Mouse (Mus musculus) CH12.LX (cell line): ENCODE results near the gene Hspb9. TPM values are rescaled to one million over a fixed set of nuclear protein-coding genes. Genes with fewer than 3 reads are reported as not detected.

Experiments used
- DNase-seq: peaks from one replicate; pipeline ENCODE4 v3.0.0-alpha.2; 2013; ENCODE audit errors: extremely low read depth
- H3K27ac ChIP-seq: 2 replicates; pipeline ENCODE4 v1.5.1; 2012; ENCODE audit warnings: low read depth, mild to moderate bottlenecking, control low read depth, moderate library complexity; ENCODE audit not compliant: insufficient read depth
- H3K27me3 ChIP-seq: replicated peaks from 2 replicates; pipeline ENCODE3; 2012; ENCODE audit warnings: inconsistent platforms
- H3K36me3 ChIP-seq, 2 experiments: replicated peaks in 1 of 2; 2 replicates each; pipeline versions ENCODE3 to v1.6.1; 2012; ENCODE audit warnings: inconsistent platforms in 1 of 2, low read length in 1 of 2, mild to moderate bottlenecking in 1 of 2, mixed read lengths in 1 of 2, moderate library complexity in 1 of 2; ENCODE audit not compliant: control insufficient read depth in 1 of 2, insufficient read depth in 1 of 2
- H3K4me1 ChIP-seq, 2 experiments: 2 replicates each; pipeline ENCODE4 v1.6.1; 2012; ENCODE audit warnings: inconsistent platforms in 1 of 2, moderate library complexity in 1 of 2; ENCODE audit not compliant: insufficient read depth in 2 of 2, control insufficient read depth in 1 of 2
- H3K4me2 ChIP-seq: 2 replicates; pipeline ENCODE4 v1.6.1; 2012; ENCODE audit warnings: low read depth, mild to moderate bottlenecking, control low read depth; ENCODE audit not compliant: poor library complexity, insufficient read depth, severe bottlenecking
- H3K4me3 ChIP-seq, 3 experiments: fragments of 150-350 bp in 1 of 3; sonication (generic) in 1 of 3; replicated peaks in 1 of 3; 2 replicates each; pipeline versions ENCODE3 to v1.5.1; 2011 to 2012; ENCODE audit warnings: low read depth in 2 of 3, low read length in 2 of 3, mild to moderate bottlenecking in 2 of 3, moderate library complexity in 2 of 3, control low read depth in 1 of 3, improper control_type of control experiment in 1 of 3, inconsistent platforms in 1 of 3, mixed read lengths in 1 of 3; ENCODE audit not compliant: poor library complexity in 1 of 3
- H3K79me2 ChIP-seq: replicated peaks from 2 replicates; pipeline ENCODE4 v1.6.1; 2012; ENCODE audit warnings: mild to moderate bottlenecking, moderate library complexity; ENCODE audit not compliant: control insufficient read depth, poor library complexity, insufficient read depth, severe bottlenecking; ENCODE audit errors: extremely low read depth
- H3K9ac ChIP-seq: 2 replicates; pipeline ENCODE4 v1.6.1; 2012; ENCODE audit warnings: low read depth, mild to moderate bottlenecking, control low read depth, moderate library complexity; ENCODE audit not compliant: insufficient read depth
- H3K9me3 ChIP-seq: replicated peaks from 2 replicates; pipeline ENCODE3; 2012; ENCODE audit warnings: low read length, inconsistent platforms, mixed read lengths
- BHLHE40 ChIP-seq: IDR thresholded peaks from 2 replicates; pipeline ENCODE4 v1.6.1; 2011; ENCODE audit warnings: mild to moderate bottlenecking, low read depth, low read length, improper control_type of control experiment
- CTCF ChIP-seq, 2 experiments: IDR thresholded peaks in 1 of 2; conservative IDR thresholded peaks in 1 of 2; 2 replicates each; pipeline ENCODE4 v1.5.1; 2011 to 2012; ENCODE audit warnings: low read depth in 2 of 2, low read length in 2 of 2, improper control_type of control experiment in 1 of 2, inconsistent platforms in 1 of 2, mild to moderate bottlenecking in 1 of 2, moderate library complexity in 1 of 2
- E2F4 ChIP-seq: IDR thresholded peaks from 2 replicates; pipeline ENCODE4 v1.6.1; 2011; ENCODE audit warnings: low read depth, low read length, improper control_type of control experiment; ENCODE audit not compliant: insufficient replicate concordance
- ELF1 ChIP-seq: IDR thresholded peaks from 2 replicates; pipeline ENCODE4 v1.6.1; 2014; ENCODE audit warnings: low read depth, mild to moderate bottlenecking, inconsistent platforms, low read length, improper control_type of control experiment
- ETS1 ChIP-seq: conservative IDR thresholded peaks from 2 replicates; pipeline ENCODE4 v1.6.1; 2012; ENCODE audit warnings: low read depth, mild to moderate bottlenecking, inconsistent platforms, low read length, improper control_type of control experiment, moderate library complexity
- JUN ChIP-seq: IDR thresholded peaks from 2 replicates; pipeline ENCODE4 v1.6.1; 2011; ENCODE audit warnings: low read depth, mild to moderate bottlenecking, low read length, improper control_type of control experiment, moderate library complexity; ENCODE audit not compliant: insufficient read depth
- JUND ChIP-seq: conservative IDR thresholded peaks from 2 replicates; pipeline ENCODE4 v1.6.1; 2011; ENCODE audit warnings: low read depth, low read length, improper control_type of control experiment
- KAT2A ChIP-seq: IDR thresholded peaks from 2 replicates; pipeline ENCODE4 v1.6.1; 2012; ENCODE audit warnings: low read length, improper control_type of control experiment, inconsistent platforms; ENCODE audit not compliant: insufficient replicate concordance
- MEF2A ChIP-seq: IDR thresholded peaks from 2 replicates; pipeline ENCODE4 v1.6.1; 2014; ENCODE audit warnings: low read depth, mild to moderate bottlenecking, inconsistent platforms, low read length, improper control_type of control experiment, borderline replicate concordance
- MXI1 ChIP-seq: IDR thresholded peaks from 2 replicates; pipeline ENCODE4 v1.6.1; 2011; ENCODE audit warnings: mild to moderate bottlenecking, low read depth, low read length, improper control_type of control experiment
- NELFE ChIP-seq: IDR thresholded peaks from 2 replicates; pipeline ENCODE4 v1.6.1; 2011; ENCODE audit warnings: low read depth, low read length, improper control_type of control experiment
- NRF1 ChIP-seq: IDR thresholded peaks from 2 replicates; pipeline ENCODE4 v1.6.1; 2014; ENCODE audit warnings: low read depth, mild to moderate bottlenecking, inconsistent platforms, low read length, improper control_type of control experiment, moderate library complexity
- PAX5 ChIP-seq: IDR thresholded peaks from 2 replicates; pipeline ENCODE4 v1.6.1; 2012; ENCODE audit warnings: low read length, inconsistent platforms, mixed read lengths
- POLR2A ChIP-seq: IDR thresholded peaks from 2 replicates; pipeline ENCODE4 v1.6.1; 2011; ENCODE audit warnings: low read depth, mild to moderate bottlenecking, improper control_type of control experiment, low read length
- POLR2AphosphoS2 ChIP-seq: IDR thresholded peaks from 2 replicates; pipeline ENCODE4 v1.6.1; 2011; ENCODE audit warnings: low read depth, low read length, improper control_type of control experiment
- TCF12 ChIP-seq: IDR thresholded peaks from 2 replicates; pipeline ENCODE4 v1.6.1; 2014; ENCODE audit warnings: low read depth, mild to moderate bottlenecking, inconsistent platforms, low read length, improper control_type of control experiment
- UBTF ChIP-seq: IDR thresholded peaks from 2 replicates; pipeline ENCODE4 v1.6.1; 2012; ENCODE audit warnings: low read depth, mild to moderate bottlenecking, inconsistent platforms, low read length, improper control_type of control experiment, moderate library complexity
- USF1 ChIP-seq: IDR thresholded peaks from 2 replicates; pipeline ENCODE4 v1.6.1; 2014; ENCODE audit warnings: low read depth, mild to moderate bottlenecking, inconsistent platforms, low read length, improper control_type of control experiment
- ZKSCAN1 ChIP-seq: IDR thresholded peaks from 2 replicates; pipeline ENCODE4 v1.6.1; 2012; ENCODE audit warnings: low read depth, inconsistent platforms, low read length, improper control_type of control experiment, borderline replicate concordance
- dilution Hi-C: fragments of 300-500 bp; cut with MboI; formaldehyde crosslinking; loops from 2 replicates; pipeline ENCODE4 v1.14.3; 2020; ENCODE audit warnings: low sequenced_read_pairs; ENCODE audit not compliant: extremely low pct_unique_long_range_greater_than_20kb, extremely low pct_ligation_motif_present
- in situ Hi-C: fragments of 300-500 bp; cut with MboI; formaldehyde crosslinking; loops from 3 replicates; pipeline ENCODE4 v1.14.3; 2019; ENCODE audit warnings: low sequenced_read_pairs, low pct_ligation_motif_present, low pct_unique_long_range_greater_than_20kb, mixed read lengths
- polyA plus RNA-seq: library from polyadenylated mRNA; unstranded; fragments of >175 nt; gene quantifications from 2 replicates; pipeline ENCODE4 v1.2.1, GENCODE M21; 2012; ENCODE audit warnings: low read depth; ENCODE audit not compliant: insufficient read length
- total RNA-seq, 2 experiments: library from RNA; depleted of rRNA; stranded (reverse); fragments of 300-350 nt in 1 of 2; fragments of >200 nt in 1 of 2; gene quantifications; 2 replicates each; pipeline ENCODE4 v1.2.3; 2012 to 2014

Gene Hspb9
- total and polyA plus RNA-seq, 3 experiments: 0.54 TPM; not detected in 2

DNA sequence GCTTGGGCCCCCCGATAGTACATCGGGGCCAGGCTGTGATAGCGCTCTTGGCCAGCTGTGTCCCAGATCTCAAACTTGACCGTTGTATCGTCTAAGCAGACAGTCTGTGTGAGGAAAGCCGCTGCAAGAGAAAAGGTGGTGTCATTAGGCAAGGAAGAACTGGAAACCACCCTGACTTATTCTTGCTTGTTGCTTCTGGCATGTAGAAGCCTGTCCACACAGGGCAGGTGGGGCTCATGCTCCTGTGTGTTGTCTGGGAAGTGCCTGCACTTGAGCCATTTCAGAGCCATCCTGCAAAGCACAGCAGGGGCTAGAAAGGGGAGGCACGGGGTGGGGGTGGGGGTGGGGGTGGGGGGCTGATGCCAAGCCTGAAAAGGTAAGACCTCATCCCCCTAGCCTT, 4.8 kb downstream of the Hspb9 start:
- dilution Hi-C loops (no loop called here), in situ Hi-C loops (no loop called here)
- Histone ChIP-seq H3K4me1 (peaks cover 8 to 36% of the 10 kb centered on the region in 2 experiments), H3K9ac (no peak overlapping the region), H3K4me3 (no peak overlapping the region), H3K36me3 (peaks cover 56 to 97% of the 10 kb centered on the region in 2 experiments), H3K4me2 (no peak overlapping the region), H3K9me3 (no peaks in the 10 kb centered on the region), H3K79me2 (peaks cover 27% of the 10 kb centered on the region), H3K27ac (no peak overlapping the region), H3K27me3 (no peaks in the 10 kb centered on the region)
- no peak for DNase-seq
- TF ChIP-seq KAT2A (no peak), POLR2A (no peak)

DNA sequence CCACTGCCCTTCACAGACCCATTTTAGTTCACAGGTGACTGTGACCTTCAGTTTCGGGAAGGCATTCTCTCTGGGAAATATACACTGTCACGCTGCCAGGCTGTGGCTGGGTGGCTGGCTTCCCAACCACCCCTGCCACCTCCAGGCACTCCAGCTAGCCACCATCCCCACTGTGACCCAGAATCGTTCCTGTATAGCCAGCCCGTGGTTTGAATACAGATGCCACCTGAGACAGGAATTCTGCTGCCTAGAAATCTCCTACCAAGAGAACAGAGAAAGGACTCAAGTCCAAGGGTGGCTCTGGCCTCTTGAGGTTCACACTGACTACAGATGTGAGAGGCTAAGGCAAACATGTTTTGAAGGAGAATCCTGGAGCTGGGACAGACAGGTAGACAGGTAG, 5.2 kb downstream of the Hspb9 start:
- no peak for DNase-seq
- in situ Hi-C loops (no loop called here), dilution Hi-C loops (no loop called here)
- H3K4me1 ChIP-seq: peaks cover 8 to 38% of the 10 kb centered on the region in 2 experiments
- no peaks in the 10 kb centered on the region for H3K9me3 ChIP-seq
- H3K4me3 ChIP-seq: no peak overlapping the region
- H3K79me2 ChIP-seq: peaks cover 29% of the 10 kb centered on the region
- no peak overlapping the region for H3K27ac ChIP-seq
- H3K36me3 ChIP-seq: peaks cover 54 to 93% of the 10 kb centered on the region in 2 experiments
- H3K9ac ChIP-seq: no peak overlapping the region
- no peak overlapping the region for H3K4me2 ChIP-seq
- TF ChIP-seq E2F4 (no peak), JUND (no peak), NELFE (no peak), CTCF (conservative IDR thresholded peaks at IDR 0.05 in 1 of 2, IDR thresholded peaks at IDR 0.05 in 1 of 2; ENCODE audit: low read depth in 2 of 2, low read length in 2 of 2) (no peak), ZKSCAN1 (no peak), MEF2A (no peak), ELF1 (no peak), UBTF (no peak), ETS1 (no peak), PAX5 (no peak), TCF12 (no peak), MXI1 (no peak), JUN (no peak), POLR2AphosphoS2 (no peak), BHLHE40 (no peak), USF1 (no peak), NRF1 (no peak)
- TF ChIP-seq, all 38 proteins: peak for 0
- no peaks in the 10 kb centered on the region for H3K27me3 ChIP-seq
